Mouse (Mus musculus) liver, postnatal 0 days (tissue): Measurements from ENCODE around the gene Arhgef16.

Source experiments
- CTCF ChIP-seq: sonication (generic); IDR thresholded peaks from 2 replicates; pipeline ENCODE4 v1.5.1; 2016; ENCODE audit warnings: antibody characterized with exemption, low read depth
- EP300 ChIP-seq: IDR thresholded peaks from 2 replicates; pipeline ENCODE4 v1.6.1; 2016; ENCODE audit warnings: antibody characterized with exemption, low read depth, mild to moderate bottlenecking

GRCm38 (mm10) chr4:154239199-154239598, 62.3 kb downstream of the Arhgef16 start:
- no peak for TF ChIP-seq CTCF
- no peak for TF ChIP-seq EP300
